Mouse (Mus musculus) left cerebral cortex, adult 2 months (tissue): Measurements from ENCODE around the gene Slc39a2. TPM values are rescaled to one million over a fixed set of nuclear protein-coding genes. Genes with fewer than 3 reads are reported as not detected.
A peak's percentile ranks its signal among the peaks of the same experiment; 100 is the strongest.
"Not testable (repeated sequence)": the region's sequence is repeated elsewhere in the genome, so short reads cannot be mapped to it uniquely, and the experiment has no call there.

ENCODE experiments used
- DNase-seq, 2 experiments: peaks; one replicate each; pipeline ENCODE4 v3.0.0; 2021 to 2022; ENCODE audit warnings: low spot score in 2 of 2, mixed read lengths in 1 of 2; ENCODE audit errors: extremely low spot score in 1 of 2
- H3K27ac ChIP-seq: fragments of 200-600 bp; 2 replicates; pipeline ENCODE4 v1.8.1; 2022
- H3K4me3 ChIP-seq: fragments of 200-600 bp; 2 replicates; pipeline ENCODE4 v1.8.1; 2022
- CTCF ChIP-seq: fragments of 200-600 bp; IDR thresholded peaks from 2 replicates; pipeline ENCODE4 v1.8.1; 2022; ENCODE audit warnings: antibody characterized with exemption, mild to moderate bottlenecking, moderate library complexity
- intact Hi-C: fragments of 180-260 bp; cut with DNase I; formaldehyde crosslinking; loops from one replicate; pipeline ENCODE4 v1.15.1; 2025
- total RNA-seq, 2 experiments: library from RNA; stranded (reverse); gene quantifications; 2 replicates each; pipeline ENCODE4 v1.2.3; 2021

The Slc39a2 gene
- total RNA-seq, 2 experiments from 2014 or later = 6.3 to 10.0 TPM

- peak; percentile 43 to 60 for DNase-seq
- H3K4me3 ChIP-seq = no peak overlapping the region
- peak overlapping the region; percentile 57 for H3K27ac ChIP-seq
- no peak for TF ChIP-seq CTCF
- intact Hi-C loops = no loop called here
Observed at GRCm38 (mm10) chr14:51921759-51922570, 29.3 kb downstream of the Slc39a2 start.

GRCm38 (mm10) chr14:51922571-51922865 is 29.8 kb downstream of the Slc39a2 start, which contains the start of gene Rnase13:
TSS of gene Rnase13 (minus strand) at chr14:51922773.
- intact Hi-C loops = no loop called here
- no peak for TF ChIP-seq CTCF
- no peak for DNase-seq
- H3K4me3 ChIP-seq = no peak within 1 kb of the TSS
- H3K27ac ChIP-seq = peak within 1 kb of the TSS; percentile 57

- intact Hi-C loops = no loop called here
- Histone ChIP-seq H3K27ac (peak overlapping the region; percentile 57; the same call in 1 of the 2 replicates), H3K4me3 (no peak overlapping the region)
- no peak for TF ChIP-seq CTCF
- DNase-seq = no peak
Observed at GRCm38 (mm10) chr14:51922910-51923309, 30.2 kb downstream of the Slc39a2 start.

- intact Hi-C loops = no loop called here
- no peak for DNase-seq
- no peak overlapping the region for H3K27ac ChIP-seq
- H3K4me3 ChIP-seq = no peak overlapping the region
- no peak for TF ChIP-seq CTCF
Observed at GRCm38 (mm10) chr14:51923492-51923891, 30.8 kb downstream of the Slc39a2 start.

- not testable (repeated sequence) for DNase-seq
Observed at GRCm38 (mm10) chr14:51926930-51927329, 34.2 kb downstream of the Slc39a2 start.

GRCm38 (mm10) chr14:51929309-51929943 is 36.7 kb downstream of the Slc39a2 start:
- Histone ChIP-seq H3K4me3 (no peak overlapping the region), H3K27ac (peak overlapping the region; percentile 63)
- intact Hi-C loops = loop anchor here (1.0 kb wide), 2 partner anchors 15 to 56 kb away; partner anchors contain the start of gene Ndrg2
- DNase-seq = peak; percentile 52 to 61
- no peak for TF ChIP-seq CTCF

More at GRCm38 (mm10) chr14:51926930-51927329, 34.2 kb downstream of the Slc39a2 start:
- H3K4me3 ChIP-seq, H3K27ac ChIP-seq, intact Hi-C loops: not testable (repeated sequence)

GRCm38 (mm10) chr14:51929968-51930367 is 37.3 kb downstream of the Slc39a2 start:
- intact Hi-C loops = loop anchor here (1.0 kb wide), 4 partner anchors 16 to 55 kb away; partner anchors contain the start of genes Mettl17 and Ndrg2
- no peak for DNase-seq
- Histone ChIP-seq H3K27ac (peak overlapping the region; percentile 63), H3K4me3 (no peak overlapping the region)
- TF ChIP-seq CTCF = no peak; the same call in 1 of the 2 replicates

GRCm38 (mm10) chr14:51930824-51931223 is 38.1 kb downstream of the Slc39a2 start:
- intact Hi-C loops = loop anchor here (1.0 kb wide), 2 partner anchors 28 to 47 kb away; partner anchors contain the start of gene Mettl17
- peak; percentile 65 to 67 for DNase-seq
- TF ChIP-seq CTCF = peak; percentile 81
- H3K27ac ChIP-seq = peak overlapping the region; percentile 10; the same call in 1 of the 2 replicates
- H3K4me3 ChIP-seq = no peak overlapping the region

GRCm38 (mm10) chr14:51932092-51933020 is 39.7 kb downstream of the Slc39a2 start:
- Histone ChIP-seq H3K27ac (no peak overlapping the region), H3K4me3 (no peak overlapping the region)
- intact Hi-C loops = no loop called here
- DNase-seq = no peak
- no peak for TF ChIP-seq CTCF

- no peak overlapping the region for H3K4me3 ChIP-seq
- no peak for DNase-seq
- H3K27ac ChIP-seq = no peak overlapping the region
- intact Hi-C loops = no loop called here
- TF ChIP-seq CTCF = no peak
Observed at GRCm38 (mm10) chr14:51939005-51939404, 46.3 kb downstream of the Slc39a2 start.

- no peak for TF ChIP-seq CTCF
Observed at GRCm38 (mm10) chr14:51940944-51941560, 48.4 kb downstream of the Slc39a2 start.

More at GRCm38 (mm10) chr14:51940944-51941560, 48.4 kb downstream of the Slc39a2 start:
- intact Hi-C loops = loop anchor here (5.0 kb wide), 1 partner anchor 39 kb away; no protein-coding TSS in a partner anchor
- H3K27ac ChIP-seq = no peak overlapping the region
- no peak overlapping the region for H3K4me3 ChIP-seq
- no peak for DNase-seq
